ENCODE assay signal across 17 mouse cellular contexts in the genomic region with DNA sequence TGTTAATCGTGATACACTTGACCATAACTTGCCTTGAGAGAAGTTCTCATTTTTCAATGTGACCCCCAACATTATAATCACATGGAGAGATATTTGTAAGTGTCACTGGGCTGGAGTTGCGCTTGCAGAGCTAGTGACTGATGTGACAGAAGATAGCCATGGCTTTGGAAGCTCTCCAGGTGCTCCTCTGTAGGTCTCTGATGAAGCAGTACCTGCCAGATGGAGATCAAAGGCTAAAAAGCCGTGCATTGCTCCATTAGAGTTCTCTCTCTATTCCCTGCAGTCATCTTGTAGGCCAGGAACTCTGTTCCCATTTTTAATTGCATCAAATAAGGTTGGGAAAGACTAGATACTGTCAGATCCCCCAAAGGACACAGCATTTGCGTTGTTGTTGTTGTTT.
DNase-seq lines count a peak whose midpoint lies in the region; ATAC-seq lines count a peak whose summit lies in the region.
"Had no signal": no experiment of that assay in that cellular context is flagged by ENCODE, and none has a peak within 500 bp of the region (broad histone marks: within the 10 kb centered on the region; RNA-seq: fewer than 3 reads in every experiment).

No protein-coding gene starts in this region.

- no peak overlapping the region for H3K9ac ChIP-seq in midbrain, embryonic 11.5 days (ENCODE audit: low read length)
- H3K9ac ChIP-seq in forebrain, embryonic 16.5 days (replicated peaks; ENCODE audit: low read depth, low read length): no peak overlapping the region
- H3K9ac ChIP-seq: limb, embryonic 15.5 days had no signal

- peak overlapping the region; percentile 70 for H3K27ac ChIP-seq in midbrain, embryonic 10.5 days (replicated peaks)
- H3K27ac ChIP-seq in midbrain, embryonic 11.5 days (ENCODE audit: low read depth, low read length): no peak overlapping the region
- H3K27ac ChIP-seq in forebrain, embryonic 16.5 days (ENCODE audit: low read length): peak overlapping the region; percentile 25; the same call in 1 of the 2 replicates
- H3K27ac ChIP-seq: kidney, postnatal 0 days; limb, embryonic 15.5 days; macrophage had no signal

- no peaks in the 10 kb centered on the region for H3K9me3 ChIP-seq in midbrain, embryonic 10.5 days (replicated peaks)
- no peaks in the 10 kb centered on the region for H3K9me3 ChIP-seq in midbrain, embryonic 11.5 days (ENCODE audit: control insufficient read depth, low read length)
- no peaks in the 10 kb centered on the region for H3K9me3 ChIP-seq in forebrain, embryonic 16.5 days (ENCODE audit: control insufficient read depth, low read length)
- H3K9me3 ChIP-seq: limb, embryonic 15.5 days had no signal

- no peaks in the 10 kb centered on the region for H3K36me3 ChIP-seq in midbrain, embryonic 10.5 days
- H3K36me3 ChIP-seq in midbrain, embryonic 11.5 days (ENCODE audit: control insufficient read depth, insufficient read depth, low read length): no peaks in the 10 kb centered on the region
- no peaks in the 10 kb centered on the region for H3K36me3 ChIP-seq in forebrain, embryonic 16.5 days (ENCODE audit: control insufficient read depth, insufficient read depth)
- H3K36me3 ChIP-seq: limb, embryonic 15.5 days had no signal

- DNase-seq in cerebellum, postnatal 4 days (ENCODE audit: low spot score in 2 of 2): no peak
- no peak for DNase-seq in midbrain, embryonic 10.5 days (ENCODE audit: low spot score)
- DNase-seq in midbrain, embryonic 11.5 days (ENCODE audit: low spot score, missing footprints): no peak
- DNase-seq in lung, postnatal 36 days: no peak
- no peak for DNase-seq in right cerebral cortex, postnatal 25 days
- DNase-seq: adrenal gland, adult 8-10 months; embryo, embryonic 11 days; lung, adult 2 months; thymus, postnatal 14 days had no signal

- 84% methylated on average over 4 of the region's 4 CpGs for WGBS in midbrain, embryonic 10.5 days
- 86% methylated on average over 4 of the region's 4 CpGs for WGBS in midbrain, embryonic 11.5 days
- WGBS in forebrain, embryonic 16.5 days: 82% methylated on average over 4 of the region's 4 CpGs

- ATAC-seq in cerebellum, adult (ENCODE audit: insufficient number of reproducible peaks, low FRiP score, low TSS enrichment): peak; percentile 71
- no peak for ATAC-seq in midbrain, embryonic 11.5 days (ENCODE audit: low FRiP score)
- ATAC-seq in forebrain, embryonic 16.5 days: no peak
- ATAC-seq in monocyte, adult 5-6 weeks (replicated peaks; ENCODE audit: insufficient number of reproducible peaks, low FRiP score, low TSS enrichment, poor library complexity, severe bottlenecking): no peak
- ATAC-seq: inflammation-experienced regulatory T-cells, adult 6 months had no signal

- no peaks in the 10 kb centered on the region for H3K27me3 ChIP-seq in midbrain, embryonic 10.5 days (ENCODE audit: low read depth, poor library complexity, severe bottlenecking)
- no peaks in the 10 kb centered on the region for H3K27me3 ChIP-seq in midbrain, embryonic 11.5 days (ENCODE audit: control insufficient read depth, insufficient read depth, low read length)
- no peaks in the 10 kb centered on the region for H3K27me3 ChIP-seq in forebrain, embryonic 16.5 days (replicated peaks; ENCODE audit: control insufficient read depth, insufficient read depth, low read length)
- H3K27me3 ChIP-seq: limb, embryonic 15.5 days had no signal

- no peak overlapping the region for H3K4me3 ChIP-seq in midbrain, embryonic 10.5 days
- no peak overlapping the region for H3K4me3 ChIP-seq in midbrain, embryonic 11.5 days (ENCODE audit: low read depth, low read length)
- no peak overlapping the region for H3K4me3 ChIP-seq in forebrain, embryonic 16.5 days (replicated peaks; ENCODE audit: low read length)
- H3K4me3 ChIP-seq: limb, embryonic 15.5 days; myocyte had no signal

- no peak overlapping the region for H3K4me2 ChIP-seq in midbrain, embryonic 11.5 days
- H3K4me2 ChIP-seq in forebrain, embryonic 16.5 days (ENCODE audit: low read length): no peak overlapping the region
- H3K4me2 ChIP-seq: limb, embryonic 15.5 days had no signal

- H3K4me1 ChIP-seq in midbrain, embryonic 10.5 days: peaks cover 30% of the 10 kb centered on the region
- peaks cover 12% of the 10 kb centered on the region for H3K4me1 ChIP-seq in midbrain, embryonic 11.5 days (ENCODE audit: control insufficient read depth, insufficient read depth, low read length)
- H3K4me1 ChIP-seq in forebrain, embryonic 16.5 days (replicated peaks; ENCODE audit: control insufficient read depth, insufficient read depth, low read length): peaks cover 16% of the 10 kb centered on the region
- H3K4me1 ChIP-seq: limb, embryonic 15.5 days had no signal
